8 mouse cellular contexts compared by ENCODE assay signal in the genomic region with DNA sequence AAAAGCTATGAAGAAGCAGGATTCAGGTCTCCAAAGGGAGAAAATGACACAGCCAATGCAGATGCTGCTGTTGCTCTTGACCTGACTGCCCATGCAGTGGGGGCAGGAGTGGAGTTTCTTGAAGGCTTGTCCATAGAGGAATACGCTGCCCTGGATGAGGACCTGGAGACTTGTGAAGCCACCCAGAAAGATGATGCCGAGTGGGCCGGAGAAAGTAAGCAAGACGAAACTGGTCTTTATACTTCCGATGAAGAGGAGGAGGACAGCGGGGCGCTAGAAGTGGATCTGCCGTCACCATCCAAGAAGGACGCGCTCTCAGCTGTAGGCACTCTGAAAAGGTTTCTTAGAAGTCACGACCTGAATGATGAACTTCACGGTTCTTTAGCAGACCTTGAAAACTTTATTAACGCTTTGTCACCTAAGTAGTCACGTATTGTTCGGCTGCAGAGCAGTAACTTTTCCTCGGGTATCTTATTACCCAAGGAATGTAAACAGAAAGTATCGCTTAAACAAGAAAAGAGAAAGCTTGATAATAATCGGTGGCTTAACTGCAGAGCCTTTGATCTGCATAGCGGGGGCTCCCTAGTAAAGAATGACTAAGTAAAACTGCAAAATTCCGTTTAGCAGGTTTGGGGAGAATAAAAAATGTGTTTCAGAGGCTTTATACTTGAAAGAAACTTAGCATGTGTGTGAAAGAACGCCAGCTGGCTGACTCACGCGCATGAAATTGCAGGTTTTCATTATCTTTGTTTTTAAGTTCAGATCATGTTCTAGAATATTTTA. TPM values are rescaled to one million over a fixed set of nuclear protein-coding genes. Genes with fewer than 3 reads are reported as not detected.
DNase-seq lines count a peak whose midpoint lies in the region; ATAC-seq and TF ChIP-seq lines count a peak whose summit lies in the region.

No protein-coding gene starts in this region.

- H3K27ac ChIP-seq in cortical plate, adult 2 months (ENCODE audit: insufficient read depth, low read length): no peak overlapping the region
- H3K27ac ChIP-seq in hindbrain, embryonic 15.5 days (replicated peaks): no peak overlapping the region
- H3K27ac ChIP-seq in liver, postnatal 0 days (ENCODE audit: low read depth): no peak overlapping the region

- H3K4me1 ChIP-seq in cortical plate, adult 2 months (ENCODE audit: control insufficient read depth, insufficient read depth, low read length): peaks cover 3% of the 10 kb centered on the region; the same call in 1 of the 2 replicates
- 0 out of 2 replicates have a peak, but pooled peaks cover 4% of the 10 kb centered on the region for H3K4me1 ChIP-seq in hindbrain, embryonic 15.5 days (replicated peaks)
- no peaks in the 10 kb centered on the region for H3K4me1 ChIP-seq in liver, postnatal 0 days (ENCODE audit: insufficient read depth)

- TF ChIP-seq POLR2A in cortical plate, adult 2 months (IDR thresholded peaks at IDR 0.05; ENCODE audit: extremely low read depth, insufficient read depth, low read length): no peak

- H3K9ac ChIP-seq in hindbrain, embryonic 15.5 days: no peak overlapping the region
- H3K9ac ChIP-seq in liver, postnatal 0 days (replicated peaks): peak overlapping the region; percentile 27; the same call in 1 of the 2 replicates

- WGBS in hindbrain, embryonic 15.5 days: 15% methylated on average over 23 of the region's 23 CpGs
- WGBS in liver, postnatal 0 days (ENCODE audit: insufficient replicate concordance): 7% methylated on average over 23 of the region's 23 CpGs

- H3K4me3 ChIP-seq in cortical plate, adult 2 months (ENCODE audit: insufficient read depth, low read length): 0 out of 2 replicates have a peak overlapping the region, but pooled peaks have one; percentile 15
- peak overlapping the region; percentile 15 for H3K4me3 ChIP-seq in hindbrain, embryonic 15.5 days
- peak overlapping the region; percentile 38 for H3K4me3 ChIP-seq in liver, postnatal 0 days (ENCODE audit: low read depth, low read length)

- no peak for TF ChIP-seq EP300 in liver, postnatal 0 days (IDR thresholded peaks at IDR 0.05; ENCODE audit: low read depth)

- no peaks in the 10 kb centered on the region for H3K27me3 ChIP-seq in hindbrain, embryonic 15.5 days
- peaks cover 5% of the 10 kb centered on the region; the same call in 1 of the 2 replicates for H3K27me3 ChIP-seq in liver, postnatal 0 days (ENCODE audit: insufficient read depth, low read length)

- ATAC-seq in hindbrain, embryonic 15.5 days (ENCODE audit: low FRiP score, low read depth): no peak
- ATAC-seq in liver, postnatal 0 days: no peak
- no peak for ATAC-seq in erythroid progenitor cell, adult 5-6 weeks (replicated peaks; ENCODE audit: low FRiP score, poor library complexity, severe bottlenecking)
- no peak for ATAC-seq in monocyte, adult 5-6 weeks (replicated peaks; ENCODE audit: insufficient number of reproducible peaks, low FRiP score, low TSS enrichment, poor library complexity, severe bottlenecking)

- H3K4me2 ChIP-seq in hindbrain, embryonic 15.5 days: peak overlapping the region; percentile 39
- peak overlapping the region; percentile 72 for H3K4me2 ChIP-seq in liver, postnatal 0 days (ENCODE audit: low read depth, low read length)

- peak; percentile 28 for DNase-seq in layer of hippocampus, adult 11-12 months (ENCODE audit: low spot score)
- no peak for DNase-seq in layer of hippocampus, postnatal 10 days (ENCODE audit: low spot score in 2 of 2)
- no peak for DNase-seq in liver, postnatal 0 days
- DNase-seq in right cerebral cortex, postnatal 4 days: peak; percentile 19

- H3K9me3 ChIP-seq in hindbrain, embryonic 15.5 days: no peaks in the 10 kb centered on the region
- no peaks in the 10 kb centered on the region for H3K9me3 ChIP-seq in liver, postnatal 0 days (ENCODE audit: low read length)

- no peaks in the 10 kb centered on the region for H3K36me3 ChIP-seq in hindbrain, embryonic 15.5 days
- no peaks in the 10 kb centered on the region for H3K36me3 ChIP-seq in liver, postnatal 0 days (replicated peaks; ENCODE audit: insufficient read depth, low read length)

- no peak for TF ChIP-seq CTCF in cortical plate, adult 2 months (IDR thresholded peaks at IDR 0.05; ENCODE audit: extremely low read depth, insufficient read depth, low read length)
- no peak for TF ChIP-seq CTCF in liver, postnatal 0 days (IDR thresholded peaks at IDR 0.05; ENCODE audit: low read depth)

RNA-seq across cellular contexts. Expression of gene Tigd4, which starts 1.7 kb away (rescaled TPM):
- under 1 TPM; 0.14 to 0.16 TPM for total RNA-seq in layer of hippocampus, postnatal 10 days (2021)
- 0.02 and 0.04 TPM in 2 replicates for polyA plus RNA-seq in cortical plate, adult 2 months (2012; rRNA removed)
- polyA plus RNA-seq in hindbrain, embryonic 15.5 days (2015; fragmentation: Nextera tagmentation; extraction: Ambion mirVana): not detected in 2 replicates
- polyA plus RNA-seq in liver, postnatal 0 days (2015; fragmentation: Nextera tagmentation; extraction: Ambion mirVana): not detected in 2 replicates
- not detected in 2 replicates for total RNA-seq in erythroid progenitor cell, adult 5-6 weeks (2015; ENCODE audit: low replicate concordance)
- not detected in 2 replicates for total RNA-seq in erythroid progenitor cell, adult 5-6 weeks (2017; ENCODE audit: low replicate concordance)
- total RNA-seq in monocyte, adult 5-6 weeks (2017): not detected in 3 replicates

RNA-seq across cellular contexts. Expression of gene Arfip1, which starts 12.7 kb away (rescaled TPM):
- total RNA-seq in layer of hippocampus, postnatal 10 days (2021): 10 to 100 TPM; 19.7 to 20.6 TPM
- 12.4 and 13.6 TPM in 2 replicates for polyA plus RNA-seq in cortical plate, adult 2 months (2012; rRNA removed)
- polyA plus RNA-seq in hindbrain, embryonic 15.5 days (2015; fragmentation: Nextera tagmentation; extraction: Ambion mirVana): 22.5 and 23.1 TPM in 2 replicates
- 13.2 and 15.1 TPM in 2 replicates for polyA plus RNA-seq in liver, postnatal 0 days (2015; fragmentation: Nextera tagmentation; extraction: Ambion mirVana)
- total RNA-seq in erythroid progenitor cell, adult 5-6 weeks (2015; ENCODE audit: low replicate concordance): 4.2 and 5.8 TPM in 2 replicates
- total RNA-seq in erythroid progenitor cell, adult 5-6 weeks (2017; ENCODE audit: low replicate concordance): 3.4 and 4.0 TPM in 2 replicates
- total RNA-seq in monocyte, adult 5-6 weeks (2017): 61.3 to 80.6 TPM (median 68.6 TPM) in 3 replicates

Comparison
In these comparisons a context has a peak if more than half of its experiments do, and no peak if none do; other contexts are left out.
1. DNase-seq: peak in layer of hippocampus, adult 11-12 months (single experiment) and right cerebral cortex, postnatal 4 days (single experiment); none in layer of hippocampus, postnatal 10 days (0 of 2) and liver, postnatal 0 days (single experiment).
2. Peak in every context shown above with its lines, with median percentiles within 50 percentile points of each other: H3K4me3 ChIP-seq.